Mouse (Mus musculus) bone marrow macrophage, adult 2 months (primary cell): ENCODE measurements at regions not wholly inside any gene's neighbourhood (a gene's known extent, or its start where the extent isn't known, plus 50 kb on each side); places are given as distances from the start of the nearest gene placed in this dataset.

Experiments used
- H3K27ac ChIP-seq: 2 replicates; pipeline ENCODE4 v1.5.1; 2012; ENCODE audit warnings: low read depth, low read length; ENCODE audit not compliant: insufficient read depth
- H3K4me1 ChIP-seq: 2 replicates; pipeline ENCODE4 v1.6.1; 2012; ENCODE audit warnings: low read length; ENCODE audit not compliant: control insufficient read depth, insufficient read depth
- H3K4me3 ChIP-seq: 2 replicates; pipeline ENCODE4 v1.5.1; 2012; ENCODE audit warnings: mild to moderate bottlenecking, low read length, moderate library complexity; ENCODE audit not compliant: insufficient read depth
- CTCF ChIP-seq: IDR thresholded peaks from 2 replicates; pipeline ENCODE4 v1.5.1; 2012; ENCODE audit warnings: low read depth, mild to moderate bottlenecking, low read length, moderate library complexity
- POLR2A ChIP-seq: IDR thresholded peaks from 2 replicates; pipeline ENCODE4 v1.6.1; 2012; ENCODE audit warnings: mild to moderate bottlenecking, low read depth, low read length, borderline replicate concordance

- no peak overlapping the region for H3K27ac ChIP-seq
- TF ChIP-seq CTCF (no peak), POLR2A (no peak)
- H3K4me3 ChIP-seq, result no peak overlapping the region
- peaks cover 38% of the 10 kb centered on the region for H3K4me1 ChIP-seq
Measured at GRCm38 (mm10) chr2:61309219-61309618, 269.2 kb upstream of the Tank start.

- H3K27ac ChIP-seq, result no peak overlapping the region
- no peak overlapping the region for H3K4me3 ChIP-seq
- no peak for TF ChIP-seq CTCF
- TF ChIP-seq POLR2A, result no peak
- H3K4me1 ChIP-seq, result peaks cover 15% of the 10 kb centered on the region
Measured at GRCm38 (mm10) chr2:61297135-61297534, 281.2 kb upstream of the Tank start.

- TF ChIP-seq POLR2A (no peak), CTCF (no peak)
- Histone ChIP-seq H3K4me3 (no peak overlapping the region), H3K4me1 (peaks cover 15% of the 10 kb centered on the region), H3K27ac (no peak overlapping the region)
Measured at GRCm38 (mm10) chr2:61296606-61297005, 281.8 kb upstream of the Tank start.

- Histone ChIP-seq H3K4me1 (peaks cover 15% of the 10 kb centered on the region), H3K27ac (no peak overlapping the region), H3K4me3 (no peak overlapping the region)
- no peak for TF ChIP-seq CTCF
- no peak for TF ChIP-seq POLR2A
Measured at GRCm38 (mm10) chr2:61295261-61295964, 283.0 kb upstream of the Tank start.

- no peak overlapping the region for H3K4me3 ChIP-seq
- H3K27ac ChIP-seq, result no peak overlapping the region
- no peak for TF ChIP-seq CTCF
- no peak for TF ChIP-seq POLR2A
- H3K4me1 ChIP-seq, result no peaks in the 10 kb centered on the region
Measured at GRCm38 (mm10) chr2:61288246-61288645, 290.1 kb upstream of the Tank start.

- TF ChIP-seq CTCF (no peak), POLR2A (no peak)
- H3K4me3 ChIP-seq, result no peak overlapping the region
- H3K4me1 ChIP-seq, result no peaks in the 10 kb centered on the region
- no peak overlapping the region for H3K27ac ChIP-seq
Measured at GRCm38 (mm10) chr2:61284706-61285105, 293.7 kb upstream of the Tank start.

GRCm38 (mm10) chr2:61283829-61284601 lies 294.4 kb upstream of the Tank start:
- no peak overlapping the region for H3K4me3 ChIP-seq
- TF ChIP-seq POLR2A (no peak), CTCF (no peak)
- no peaks in the 10 kb centered on the region for H3K4me1 ChIP-seq
- no peak overlapping the region for H3K27ac ChIP-seq

- H3K27ac ChIP-seq, result no peak overlapping the region
- no peak overlapping the region for H3K4me3 ChIP-seq
- TF ChIP-seq CTCF (no peak), POLR2A (no peak)
- H3K4me1 ChIP-seq, result no peaks in the 10 kb centered on the region
Measured at GRCm38 (mm10) chr2:61272721-61273120, 305.7 kb upstream of the Tank start.

GRCm38 (mm10) chr2:61267706-61268105 lies 304.7 kb upstream of the Rbms1 start:
- no peak overlapping the region for H3K4me3 ChIP-seq
- TF ChIP-seq CTCF, result no peak
- TF ChIP-seq POLR2A, result no peak
- no peak overlapping the region for H3K27ac ChIP-seq
- H3K4me1 ChIP-seq, result no peaks in the 10 kb centered on the region
